Mouse (Mus musculus): ENCODE results near the gene Ccdc63. TPM values are rescaled to one million over a fixed set of nuclear protein-coding genes. Genes with fewer than 3 reads are reported as not detected.

The Ccdc63 gene
- total and polyA plus RNA-seq, 2 experiments from 2014 or later: not detected

DNA sequence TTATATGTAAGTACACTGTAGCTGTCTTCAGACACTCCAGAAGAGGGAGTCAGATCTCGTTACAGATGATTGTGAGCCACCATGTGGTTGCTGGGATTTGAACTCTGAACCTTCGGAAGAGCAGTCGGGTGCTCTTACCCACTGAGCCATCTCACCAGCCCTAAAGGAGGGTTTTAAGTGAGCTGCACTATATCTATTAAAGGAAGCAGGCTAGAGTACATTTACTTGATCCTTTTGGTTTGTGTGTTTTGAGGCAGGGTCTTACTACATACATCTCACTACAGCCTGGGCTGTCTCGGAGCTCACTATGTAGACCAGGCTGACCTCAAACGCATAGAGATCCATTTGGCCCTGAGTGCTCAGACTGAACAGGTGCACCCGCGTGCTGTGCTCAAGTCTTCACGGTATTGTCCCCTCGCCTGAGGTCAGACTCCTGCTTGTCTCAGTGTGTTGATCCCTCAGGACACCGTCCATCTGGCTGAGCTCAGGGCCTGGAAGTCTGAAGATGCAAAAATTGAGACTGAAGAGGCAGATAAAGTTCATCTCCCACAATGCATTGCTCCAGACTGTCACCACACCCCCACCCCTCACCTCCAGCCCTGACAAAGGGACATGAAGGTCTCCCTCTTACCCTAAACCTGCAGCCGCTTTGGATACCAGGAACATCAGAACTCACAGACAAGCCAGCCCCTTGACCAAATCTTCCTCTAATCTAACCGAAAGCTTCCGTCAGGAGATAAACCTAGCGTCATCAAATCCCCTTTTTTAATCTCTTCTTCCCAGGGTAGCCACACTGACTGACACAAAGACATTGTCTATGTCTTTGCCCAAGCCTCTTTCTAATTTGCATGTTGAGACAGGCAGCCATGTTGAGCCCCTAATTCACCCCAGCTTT is 6.0 kb downstream of the Ccdc63 start:
- Histone ChIP-seq H3K9ac (replicated peaks; ENCODE audit: low read length, poor library complexity, severe bottlenecking) (no peak overlapping the region), H3K27ac (ENCODE audit: low read depth, low read length) (no peak overlapping the region), H3K4me2 (ENCODE audit: low read depth, low read length, poor library complexity, severe bottlenecking) (no peak overlapping the region), H3K4me3 (ENCODE audit: low read depth, low read length) (no peak overlapping the region), H3K27me3 (ENCODE audit: insufficient read depth, low read length) (no peaks in the 10 kb centered on the region; the same call in 1 of the 2 replicates), H3K4me1 (ENCODE audit: insufficient read depth, low read length) (no peaks in the 10 kb centered on the region), H3K36me3 (ENCODE audit: insufficient read depth, low read length) (no peaks in the 10 kb centered on the region), H3K9me3 (ENCODE audit: low read length) (no peaks in the 10 kb centered on the region)
- ATAC-seq (ENCODE audit: low FRiP score) (no peak), DNase-seq (ENCODE audit: low spot score) (no peak)
- TF ChIP-seq CTCF (IDR thresholded peaks at IDR 0.05): no peak
- WGBS: 82% methylated on average over 14 of the region's 14 CpGs

DNA sequence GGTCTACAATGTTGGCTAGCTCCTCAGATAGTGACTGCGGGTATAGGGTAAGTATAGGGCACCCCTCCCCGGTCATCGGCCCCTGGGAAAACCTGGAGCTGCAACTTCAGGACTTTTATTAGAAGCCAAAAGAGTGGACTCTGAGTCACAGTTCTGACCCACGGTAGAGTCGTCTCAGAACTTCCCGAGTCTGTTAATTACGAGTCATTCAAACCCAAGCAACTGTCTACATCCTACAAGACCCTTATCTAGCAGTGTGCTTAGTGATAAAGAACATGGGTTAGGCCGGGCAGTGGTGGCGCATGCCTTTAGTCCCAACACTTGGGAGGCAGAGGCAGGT is 7.6 kb downstream of the Ccdc63 start:
- Histone ChIP-seq H3K27me3 (ENCODE audit: insufficient read depth, low read length) (no peaks in the 10 kb centered on the region; the same call in 1 of the 2 replicates), H3K9me3 (ENCODE audit: low read length) (no peaks in the 10 kb centered on the region), H3K4me1 (ENCODE audit: insufficient read depth, low read length) (no peaks in the 10 kb centered on the region), H3K27ac (ENCODE audit: low read depth, low read length) (no peak overlapping the region), H3K9ac (replicated peaks; ENCODE audit: low read length, poor library complexity, severe bottlenecking) (no peak overlapping the region), H3K4me2 (ENCODE audit: low read depth, low read length, poor library complexity, severe bottlenecking) (no peak overlapping the region), H3K36me3 (ENCODE audit: insufficient read depth, low read length) (no peaks in the 10 kb centered on the region), H3K4me3 (ENCODE audit: low read depth, low read length) (no peak overlapping the region)
- WGBS: 93% methylated on average over 9 of the region's 9 CpGs
- DNase-seq (ENCODE audit: low spot score) (no peak), ATAC-seq (ENCODE audit: low FRiP score) (no peak)
- TF ChIP-seq CTCF (IDR thresholded peaks at IDR 0.05): no peak

- Histone ChIP-seq H3K9me3 (ENCODE audit: low read length) (no peaks in the 10 kb centered on the region), H3K4me3 (ENCODE audit: low read depth, low read length) (peak overlapping the region; percentile 29), H3K36me3 (ENCODE audit: insufficient read depth, low read length) (no peaks in the 10 kb centered on the region), H3K9ac (replicated peaks; ENCODE audit: low read length, poor library complexity, severe bottlenecking) (no peak overlapping the region), H3K4me1 (ENCODE audit: insufficient read depth, low read length) (no peaks in the 10 kb centered on the region), H3K27me3 (ENCODE audit: insufficient read depth, low read length) (no peaks in the 10 kb centered on the region; the same call in 1 of the 2 replicates), H3K27ac (ENCODE audit: low read depth, low read length) (no peak overlapping the region), H3K4me2 (ENCODE audit: low read depth, low read length, poor library complexity, severe bottlenecking) (peak overlapping the region; percentile 58)
- 23% methylated on average over 24 of the region's 26 CpGs for WGBS
- ATAC-seq (ENCODE audit: low FRiP score): no peak
- no peak for DNase-seq (ENCODE audit: low spot score)
- no peak for TF ChIP-seq CTCF (IDR thresholded peaks at IDR 0.05)
Observed at GRCm38 (mm10) chr5:122132167-122133049, 8.2 kb downstream of the Ccdc63 start.

- Histone ChIP-seq H3K9me3 (ENCODE audit: low read length) (no peaks in the 10 kb centered on the region), H3K27me3 (ENCODE audit: insufficient read depth, low read length) (no peaks in the 10 kb centered on the region; the same call in 1 of the 2 replicates), H3K4me1 (ENCODE audit: insufficient read depth, low read length) (no peaks in the 10 kb centered on the region), H3K4me2 (ENCODE audit: low read depth, low read length, poor library complexity, severe bottlenecking) (peak overlapping the region; percentile 58), H3K4me3 (ENCODE audit: low read depth, low read length) (peak overlapping the region; percentile 29), H3K9ac (replicated peaks; ENCODE audit: low read length, poor library complexity, severe bottlenecking) (no peak overlapping the region), H3K27ac (ENCODE audit: low read depth, low read length) (no peak overlapping the region), H3K36me3 (ENCODE audit: insufficient read depth, low read length) (no peaks in the 10 kb centered on the region)
- TF ChIP-seq CTCF (IDR thresholded peaks at IDR 0.05): peak; percentile 82
- 12% methylated on average over 34 of the region's 34 CpGs for whole genome bisulfite sequencing
- DNase-seq (ENCODE audit: low spot score): peak; percentile 77
- no peak for ATAC-seq (ENCODE audit: low FRiP score)
Observed at GRCm38 (mm10) chr5:122131076-122132051, 9.3 kb downstream of the Ccdc63 start.

- Histone ChIP-seq H3K4me1 (ENCODE audit: insufficient read depth, low read length) (no peaks in the 10 kb centered on the region), H3K36me3 (ENCODE audit: insufficient read depth, low read length) (no peaks in the 10 kb centered on the region), H3K9ac (replicated peaks; ENCODE audit: low read length, poor library complexity, severe bottlenecking) (no peak overlapping the region), H3K9me3 (ENCODE audit: low read length) (no peaks in the 10 kb centered on the region), H3K27ac (ENCODE audit: low read depth, low read length) (no peak overlapping the region), H3K4me3 (ENCODE audit: low read depth, low read length) (no peak overlapping the region), H3K4me2 (ENCODE audit: low read depth, low read length, poor library complexity, severe bottlenecking) (no peak overlapping the region), H3K27me3 (ENCODE audit: insufficient read depth, low read length) (no peaks in the 10 kb centered on the region; the same call in 1 of the 2 replicates)
- TF ChIP-seq CTCF (IDR thresholded peaks at IDR 0.05): no peak
- DNase-seq (ENCODE audit: low spot score) (no peak), ATAC-seq (ENCODE audit: low FRiP score) (no peak)
- WGBS: 86% methylated on average over 11 of the region's 11 CpGs
Observed at GRCm38 (mm10) chr5:122130341-122130998, 10.2 kb downstream of the Ccdc63 start.

All from midbrain, postnatal 0 days (tissue).